Mouse (Mus musculus): Measurements from ENCODE around the gene Tspyl1. TPM values are rescaled to one million over a fixed set of nuclear protein-coding genes. Genes with fewer than 3 reads are reported as not detected.
"Not testable (repeated sequence)": the region's sequence is repeated elsewhere in the genome, so short reads cannot be mapped to it uniquely, and the experiment has no call there.

Tspyl1 gene
- polyA plus RNA-seq, 1 experiment: 110 TPM

DNA sequence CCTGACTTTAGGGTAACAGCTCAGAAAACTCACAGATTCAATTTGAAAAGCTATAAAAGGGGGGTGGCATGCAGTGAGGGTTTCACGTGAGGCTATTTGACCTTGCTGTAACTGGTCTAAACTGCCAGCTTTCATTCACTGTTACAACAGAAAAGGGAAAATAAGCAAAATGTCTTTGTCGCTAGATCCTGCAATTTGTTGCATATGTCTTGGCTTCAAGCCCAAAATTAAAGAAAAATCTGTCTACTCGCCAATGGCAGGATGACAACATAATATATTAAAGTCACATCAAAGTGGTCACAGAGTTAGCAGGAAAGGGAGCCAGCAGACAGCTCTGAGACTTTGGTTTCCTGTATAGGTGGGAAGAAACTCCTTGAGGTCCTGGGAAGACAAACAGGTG is 34.2 kb upstream of the Tspyl1 start:
- Histone ChIP-seq H3K4me3 (replicated peaks; ENCODE audit: insufficient read depth, low read depth, low read length) (no peak overlapping the region), H3K4me1 (ENCODE audit: control insufficient read depth, insufficient read depth, low read length) (no peaks in the 10 kb centered on the region), H3K27ac (ENCODE audit: insufficient read depth, low read length) (no peak overlapping the region), H3K27me3 (ENCODE audit: control insufficient read depth, insufficient read depth, low read length) (no peaks in the 10 kb centered on the region)
- TF ChIP-seq CTCF (IDR thresholded peaks at IDR 0.05; ENCODE audit: borderline replicate concordance, insufficient read depth, low read depth, low read length) (no peak), POLR2A (IDR thresholded peaks at IDR 0.05; ENCODE audit: borderline replicate concordance, insufficient read depth, low read length) (no peak)
- no peak for DNase-seq
- 30% methylated on average over 3 of the region's 3 CpGs for WGBS

DNA sequence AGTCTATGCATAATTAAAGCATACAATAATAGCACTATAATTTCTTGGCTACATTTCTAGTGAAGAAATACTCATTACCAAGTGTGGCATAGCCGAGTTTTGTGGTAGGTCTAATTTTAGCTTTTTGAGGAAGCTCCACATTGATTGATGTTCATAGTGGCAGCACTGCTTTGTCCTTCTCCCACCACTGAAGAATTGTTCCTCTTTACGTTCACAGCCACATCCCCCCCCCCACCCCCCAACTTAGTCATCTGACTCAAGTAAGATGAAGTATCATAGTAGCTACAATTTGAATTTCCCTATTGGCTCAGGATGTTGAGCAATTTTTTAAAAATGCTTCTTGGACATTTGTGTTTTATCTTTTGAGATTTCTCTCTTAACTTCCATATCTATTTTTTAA is 32.4 kb upstream of the Tspyl1 start:
- Histone ChIP-seq H3K27me3 (ENCODE audit: control insufficient read depth, insufficient read depth, low read length) (no peaks in the 10 kb centered on the region), H3K27ac (ENCODE audit: insufficient read depth, low read length) (no peak overlapping the region), H3K4me3 (replicated peaks; ENCODE audit: insufficient read depth, low read depth, low read length) (no peak overlapping the region), H3K4me1 (ENCODE audit: control insufficient read depth, insufficient read depth, low read length) (no peaks in the 10 kb centered on the region)
- TF ChIP-seq POLR2A (IDR thresholded peaks at IDR 0.05; ENCODE audit: borderline replicate concordance, insufficient read depth, low read length) (no peak), CTCF (IDR thresholded peaks at IDR 0.05; ENCODE audit: borderline replicate concordance, insufficient read depth, low read depth, low read length) (no peak)
- 62% methylated on average over 2 of the region's 2 CpGs for WGBS
- no peak for DNase-seq

DNA sequence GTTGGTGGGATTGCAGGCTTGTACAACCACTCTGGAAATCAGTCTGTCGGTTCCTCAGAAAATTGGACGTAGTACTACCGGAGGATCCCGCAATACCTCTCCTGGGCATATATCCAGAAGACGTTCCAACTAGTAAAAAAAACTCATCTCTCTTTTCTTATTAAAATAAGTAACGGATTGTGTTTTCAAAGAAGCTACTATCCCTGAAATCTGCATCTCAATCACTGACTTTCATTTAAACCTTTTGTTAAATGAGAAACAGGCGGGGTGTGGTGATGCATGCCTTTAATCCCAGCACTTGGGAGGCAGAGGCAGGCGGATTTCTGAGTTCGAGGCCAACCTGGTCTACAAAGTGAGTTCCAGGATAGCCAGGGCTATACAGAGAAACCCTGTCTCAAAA is 29.2 kb upstream of the Tspyl1 start:
- not testable (repeated sequence) for DNase-seq; H3K4me3 ChIP-seq (replicated peaks; ENCODE audit: insufficient read depth, low read depth, low read length); H3K27me3 ChIP-seq (ENCODE audit: control insufficient read depth, insufficient read depth, low read length); H3K27ac ChIP-seq (ENCODE audit: insufficient read depth, low read length); H3K4me1 ChIP-seq (ENCODE audit: control insufficient read depth, insufficient read depth, low read length)
- WGBS: 85% methylated on average over 9 of the region's 9 CpGs

DNA sequence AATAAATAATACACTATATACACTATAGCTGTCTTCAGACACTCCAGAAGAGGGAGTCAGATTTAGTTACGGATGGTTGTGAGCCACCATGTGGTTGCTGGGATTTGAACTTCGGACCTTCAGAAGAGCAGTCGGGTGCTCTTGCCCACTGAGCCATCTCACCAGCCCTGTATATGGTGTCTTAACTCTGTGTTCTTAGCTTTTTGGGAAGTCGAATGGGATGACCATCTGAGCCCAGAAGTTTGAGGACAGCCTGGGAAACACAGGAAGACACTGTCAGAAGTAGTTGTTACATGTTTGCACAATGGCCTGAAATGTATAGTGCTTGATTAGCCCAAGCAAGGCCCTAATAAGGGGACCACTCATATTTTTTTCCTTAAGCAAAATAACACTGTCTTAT is 16.9 kb upstream of the Tspyl1 start:
- Histone ChIP-seq H3K4me1 (ENCODE audit: control insufficient read depth, insufficient read depth, low read length) (no peaks in the 10 kb centered on the region), H3K27me3 (ENCODE audit: control insufficient read depth, insufficient read depth, low read length) (no peaks in the 10 kb centered on the region), H3K4me3 (replicated peaks; ENCODE audit: insufficient read depth, low read depth, low read length) (no peak overlapping the region), H3K27ac (ENCODE audit: insufficient read depth, low read length) (no peak overlapping the region)
- no peak for TF ChIP-seq POLR2A (IDR thresholded peaks at IDR 0.05; ENCODE audit: borderline replicate concordance, insufficient read depth, low read length)
- TF ChIP-seq CTCF (IDR thresholded peaks at IDR 0.05; ENCODE audit: borderline replicate concordance, insufficient read depth, low read depth, low read length): no peak
- DNase-seq: no peak
- 83% methylated on average over 4 of the region's 4 CpGs for WGBS

DNA sequence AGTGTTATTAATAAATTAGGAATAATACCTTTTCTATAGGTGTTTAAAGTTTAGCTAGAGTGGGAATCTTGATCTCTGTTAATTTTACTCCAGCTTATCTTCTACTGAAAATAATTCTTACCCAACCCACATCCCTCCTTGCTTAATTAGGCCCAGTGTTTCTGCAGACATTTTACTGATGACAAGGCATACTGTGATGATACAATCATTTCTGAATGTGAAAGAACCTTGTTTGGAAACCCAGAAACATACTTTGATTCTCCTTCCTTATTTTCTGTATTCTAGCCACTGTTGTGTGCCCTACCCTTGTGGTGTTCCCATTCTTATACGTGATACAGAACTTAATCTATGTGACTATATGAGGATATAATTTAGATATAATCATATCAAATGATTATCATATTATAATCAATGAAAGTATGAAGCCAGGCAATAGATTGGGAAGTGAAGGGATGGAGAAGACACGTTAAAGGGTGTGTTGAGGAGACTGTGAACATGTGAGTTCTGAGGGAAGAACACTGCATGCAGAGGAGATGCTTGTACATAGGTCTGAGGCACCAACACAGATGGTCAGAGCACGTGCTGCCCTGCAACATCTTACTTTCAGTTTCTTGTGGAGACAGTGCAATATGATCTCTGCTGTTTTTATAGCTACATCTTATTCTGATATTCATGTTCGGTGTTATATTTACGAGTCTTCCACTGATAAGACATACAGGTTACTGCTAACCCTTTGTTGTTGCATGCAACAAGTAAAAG is 14.5 kb upstream of the Tspyl1 start:
- Histone ChIP-seq H3K4me1 (ENCODE audit: control insufficient read depth, insufficient read depth, low read length) (no peaks in the 10 kb centered on the region; the same call in 1 of the 2 replicates), H3K27me3 (ENCODE audit: control insufficient read depth, insufficient read depth, low read length) (no peaks in the 10 kb centered on the region), H3K4me3 (replicated peaks; ENCODE audit: insufficient read depth, low read depth, low read length) (no peak overlapping the region), H3K27ac (ENCODE audit: insufficient read depth, low read length) (no peak overlapping the region)
- TF ChIP-seq CTCF (IDR thresholded peaks at IDR 0.05; ENCODE audit: borderline replicate concordance, insufficient read depth, low read depth, low read length) (no peak), POLR2A (IDR thresholded peaks at IDR 0.05; ENCODE audit: borderline replicate concordance, insufficient read depth, low read length) (no peak)
- DNase-seq: no peak
- 74% methylated on average over 5 of the region's 5 CpGs for WGBS

DNA sequence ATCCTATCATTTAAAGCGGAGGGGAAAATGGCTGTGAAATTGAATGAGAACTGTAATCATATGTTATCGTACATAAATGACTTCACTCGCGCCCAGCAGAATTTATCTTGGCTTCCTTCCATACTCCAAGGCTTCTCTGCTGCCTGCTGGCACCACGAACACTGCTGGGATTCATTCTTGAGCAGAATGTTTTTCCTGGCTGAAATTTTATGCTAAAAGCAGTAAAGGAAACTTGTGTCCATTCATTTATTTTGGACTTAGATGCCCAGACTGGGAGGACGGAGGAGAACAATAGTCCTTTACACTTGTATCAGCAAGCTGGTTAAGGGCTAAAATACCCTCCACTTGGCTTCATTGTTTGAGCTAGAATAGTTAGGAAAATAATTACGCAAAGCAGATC is 10.3 kb upstream of the Tspyl1 start:
- Histone ChIP-seq H3K27ac (ENCODE audit: insufficient read depth, low read length) (no peak overlapping the region), H3K4me3 (replicated peaks; ENCODE audit: insufficient read depth, low read depth, low read length) (no peak overlapping the region), H3K4me1 (ENCODE audit: control insufficient read depth, insufficient read depth, low read length) (no peaks in the 10 kb centered on the region; the same call in 1 of the 2 replicates), H3K27me3 (ENCODE audit: control insufficient read depth, insufficient read depth, low read length) (no peaks in the 10 kb centered on the region)
- TF ChIP-seq POLR2A (IDR thresholded peaks at IDR 0.05; ENCODE audit: borderline replicate concordance, insufficient read depth, low read length) (no peak), CTCF (IDR thresholded peaks at IDR 0.05; ENCODE audit: borderline replicate concordance, insufficient read depth, low read depth, low read length) (no peak)
- 6% methylated on average over 7 of the region's 7 CpGs for WGBS
- DNase-seq: peak in 1 of 2 experiments; percentile 28

DNA sequence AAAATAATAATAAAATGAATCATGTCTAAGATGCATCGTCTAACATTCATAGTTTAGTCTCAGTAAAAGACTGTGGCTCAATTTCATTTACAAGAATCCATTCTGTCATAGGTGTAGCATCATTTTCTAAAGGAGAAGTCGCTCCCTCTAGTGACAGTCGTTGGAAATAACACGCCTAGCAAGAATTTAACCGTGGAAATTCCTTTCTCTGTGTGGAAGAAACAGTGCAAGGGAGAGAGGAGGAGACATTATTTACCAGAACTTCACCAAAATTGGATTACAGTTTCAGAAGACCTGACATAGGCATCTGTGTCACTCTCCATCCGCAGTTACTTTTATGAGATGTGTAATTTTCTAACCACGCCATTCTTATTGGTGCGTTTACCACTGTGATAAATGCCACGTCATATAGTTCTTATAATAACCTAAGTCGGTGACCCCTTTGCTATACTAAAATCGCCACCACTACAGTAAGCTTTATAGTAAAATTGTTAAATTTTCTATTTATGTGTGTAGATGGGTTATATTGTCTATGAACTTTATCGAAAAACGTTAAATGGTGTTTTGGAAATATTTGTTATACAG is 1.3 kb upstream of the Tspyl1 start:
- H3K27ac ChIP-seq (ENCODE audit: insufficient read depth, low read length): no peak overlapping the region; the same call in 1 of the 2 replicates

More for the DNA sequence above, 1.3 kb upstream of the Tspyl1 start:
- peak; percentile 35 to 72 for DNase-seq
- Histone ChIP-seq H3K4me3 (replicated peaks; ENCODE audit: insufficient read depth, low read depth, low read length) (peak overlapping the region; percentile 65), H3K27me3 (ENCODE audit: control insufficient read depth, insufficient read depth, low read length) (no peaks in the 10 kb centered on the region), H3K4me1 (ENCODE audit: control insufficient read depth, insufficient read depth, low read length) (peaks cover 2% of the 10 kb centered on the region; the same call in 1 of the 2 replicates)
- WGBS: 16% methylated on average over 13 of the region's 13 CpGs
- no peak for TF ChIP-seq POLR2A (IDR thresholded peaks at IDR 0.05; ENCODE audit: borderline replicate concordance, insufficient read depth, low read length)
- TF ChIP-seq CTCF (IDR thresholded peaks at IDR 0.05; ENCODE audit: borderline replicate concordance, insufficient read depth, low read depth, low read length): peak; percentile 30; the same call in 1 of the 2 replicates
